Mouse (Mus musculus) adrenal gland, adult 2 months (tissue): ENCODE measurements around the gene Tbc1d8. TPM values are rescaled to one million over a fixed set of nuclear protein-coding genes. Genes with fewer than 3 reads are reported as not detected.
A peak's percentile ranks its signal among the peaks of the same experiment; 100 is the strongest.

Source experiments
- DNase-seq: peaks from one replicate; pipeline ENCODE4 v3.0.0; 2021
- polyA plus RNA-seq: library from polyadenylated mRNA; depleted of rRNA; stranded (reverse); fragments of >200 nt; gene quantifications from 2 replicates; pipeline ENCODE4 v1.2.3, GENCODE M21; 2012
- total RNA-seq, 2 experiments: library from RNA; stranded (reverse); gene quantifications; 2 replicates each; pipeline ENCODE4 v1.2.3; 2021

Tbc1d8 gene
- total and polyA plus RNA-seq, 3 experiments: 6.0 to 20.3 (median 9.2) TPM

DNA sequence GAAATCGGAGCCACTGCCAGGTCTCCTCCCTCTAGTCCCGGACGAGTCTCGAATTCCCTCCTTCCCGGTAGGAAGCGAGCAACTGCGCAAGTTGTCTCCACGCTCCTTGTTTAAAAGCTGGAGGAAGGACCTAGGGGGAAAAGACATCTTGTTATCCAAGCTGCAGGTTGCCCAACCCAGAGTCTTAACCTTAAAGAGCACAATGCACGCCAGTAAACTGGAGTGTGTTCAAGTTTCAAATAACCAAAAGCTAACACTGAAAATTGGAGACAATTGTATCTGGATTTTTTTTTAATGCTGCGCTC is 293 bp upstream of the Tbc1d8 start:
- DNase-seq: no peak

- DNase-seq: no peak
Measured at GRCm38 (mm10) chr1:39477064-39477463, 1.5 kb downstream of the Tbc1d8 start.

- no peak for DNase-seq
Measured at GRCm38 (mm10) chr1:39476341-39476740, 2.2 kb downstream of the Tbc1d8 start.

GRCm38 (mm10) chr1:39474516-39474915 is 4.0 kb downstream of the Tbc1d8 start:
- no peak for DNase-seq

DNA sequence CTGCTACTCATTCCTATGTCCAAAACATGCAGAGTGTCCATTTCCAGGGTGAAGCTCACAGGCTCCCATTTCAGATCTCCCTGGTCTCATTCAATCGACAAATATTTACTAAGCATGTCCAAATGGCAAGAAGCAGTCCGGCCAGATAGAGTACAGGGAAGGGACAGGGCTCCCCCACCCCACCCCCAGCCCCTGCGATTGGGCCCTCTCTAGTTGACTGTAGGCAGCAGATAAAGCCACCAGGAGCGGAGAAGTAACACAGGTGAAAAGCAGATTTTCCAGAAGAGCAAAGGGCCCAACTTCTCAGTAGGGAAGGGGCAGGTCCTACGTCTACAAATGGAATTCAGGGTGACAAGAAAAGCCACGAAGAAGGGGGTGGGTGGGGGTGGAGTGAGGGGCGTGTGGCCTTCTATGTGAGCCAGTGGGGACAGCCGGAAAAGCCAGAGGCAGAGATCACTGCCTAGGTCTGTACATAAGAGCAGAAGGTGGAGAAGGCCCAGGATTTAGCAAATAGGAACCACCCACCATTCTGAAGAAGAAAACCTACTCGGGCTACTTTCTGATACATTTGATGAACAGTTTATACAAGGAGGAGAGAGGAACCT is 7.2 kb downstream of the Tbc1d8 start:
- DNase-seq: no peak

DNA sequence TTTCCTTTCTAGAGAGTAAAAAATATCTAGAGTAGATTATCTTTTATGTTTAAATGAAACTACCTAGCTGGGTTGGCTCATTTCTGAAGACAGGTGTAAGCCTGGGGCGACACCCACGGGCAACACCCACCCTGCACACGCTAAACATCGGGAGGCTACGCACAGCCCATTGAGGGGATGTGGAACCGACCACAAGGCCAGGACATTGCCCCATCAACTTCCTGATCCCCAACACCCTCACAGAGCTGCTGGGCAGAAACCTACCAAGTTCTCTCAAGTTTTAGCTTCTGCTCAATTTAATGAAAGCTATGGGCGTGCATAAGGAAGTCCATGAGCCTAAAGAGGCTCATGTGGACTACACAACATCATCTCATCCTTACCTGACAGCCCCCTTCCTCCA is 9.6 kb downstream of the Tbc1d8 start:
- no peak for DNase-seq

- no peak for DNase-seq
Measured at GRCm38 (mm10) chr1:39466526-39466925, 12.0 kb downstream of the Tbc1d8 start.

DNA sequence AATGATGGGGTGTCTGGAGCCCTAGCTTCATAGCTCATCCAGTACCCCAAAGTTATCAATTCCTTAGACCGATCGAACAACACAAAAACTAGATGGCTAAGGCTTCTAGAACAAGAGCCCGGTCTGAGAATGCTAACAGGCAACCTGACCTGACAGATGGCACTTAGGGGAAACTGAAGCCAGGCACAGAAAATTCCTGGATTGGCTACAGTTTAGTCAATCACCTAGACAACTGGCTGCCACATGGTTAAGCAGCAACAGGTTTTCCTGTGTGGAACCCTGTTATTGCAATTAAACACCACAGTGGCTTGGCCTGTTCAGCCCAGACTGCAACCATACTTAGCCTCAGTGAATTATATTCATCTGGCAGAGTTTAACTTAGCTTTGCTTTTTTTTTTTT is 13.8 kb downstream of the Tbc1d8 start:
- no peak for DNase-seq

DNA sequence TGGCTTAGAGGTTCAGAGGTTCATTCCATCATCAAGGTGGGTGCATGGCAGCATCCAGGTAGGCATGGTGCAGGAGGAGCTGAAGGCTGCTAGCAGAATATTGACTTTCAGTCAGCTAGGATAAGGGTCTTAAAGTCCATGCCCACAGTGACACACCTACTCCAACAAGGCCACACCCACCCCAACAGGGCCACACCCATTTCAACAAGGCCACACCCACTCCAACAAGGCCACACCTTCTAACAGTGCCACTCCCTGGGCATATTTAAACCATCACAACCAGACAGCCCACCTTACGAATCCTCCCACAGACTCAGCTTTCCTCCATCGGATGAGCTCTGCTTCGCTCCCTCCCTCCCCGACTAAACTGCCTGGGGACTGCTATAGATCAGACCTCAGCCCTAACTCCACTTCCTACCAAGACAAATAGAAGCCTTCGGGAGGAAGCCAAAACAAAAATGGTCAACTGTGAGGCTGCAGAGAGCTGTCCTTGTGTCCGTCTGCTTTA is 15.6 kb downstream of the Tbc1d8 start:
- no peak for DNase-seq

DNA sequence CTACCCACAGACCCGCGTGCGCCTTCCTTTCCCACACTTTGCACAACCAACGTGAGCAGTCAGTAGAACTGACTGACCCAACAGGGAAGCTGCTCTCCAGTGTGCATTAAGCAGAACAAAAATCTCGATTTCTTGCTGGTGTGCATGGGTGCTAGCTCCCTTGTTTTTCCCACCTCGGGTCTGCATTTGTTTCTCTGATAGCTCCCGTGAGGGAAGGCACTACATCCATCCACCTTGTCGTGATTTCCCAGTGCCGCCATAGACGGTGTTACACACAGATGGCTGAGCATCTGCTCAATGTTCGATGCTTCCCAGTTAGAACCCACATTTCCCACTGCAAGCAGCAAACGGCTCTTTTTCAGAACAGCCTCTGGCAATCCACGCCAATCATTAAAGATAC is 16.5 kb downstream of the Tbc1d8 start:
- no peak for DNase-seq

DNA sequence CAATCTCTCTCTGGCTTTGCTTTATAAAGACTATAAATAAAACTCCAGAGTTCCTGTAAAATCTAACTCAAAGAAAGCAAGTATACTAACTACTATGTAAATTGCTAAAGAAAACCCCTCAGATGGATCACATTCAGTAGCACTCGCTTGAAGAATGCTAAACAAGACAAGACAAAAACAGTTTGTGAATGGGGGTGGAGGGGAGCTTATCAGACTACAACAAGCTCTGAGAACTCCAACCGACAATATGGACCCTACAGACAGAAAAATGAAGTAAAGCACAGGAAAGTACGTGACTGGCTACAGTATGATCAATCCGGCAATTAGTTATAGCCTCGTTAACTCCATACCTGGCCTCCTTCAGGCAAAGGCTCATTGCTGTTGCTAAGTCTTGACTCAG is 18.1 kb downstream of the Tbc1d8 start:
- DNase-seq: no peak

DNA sequence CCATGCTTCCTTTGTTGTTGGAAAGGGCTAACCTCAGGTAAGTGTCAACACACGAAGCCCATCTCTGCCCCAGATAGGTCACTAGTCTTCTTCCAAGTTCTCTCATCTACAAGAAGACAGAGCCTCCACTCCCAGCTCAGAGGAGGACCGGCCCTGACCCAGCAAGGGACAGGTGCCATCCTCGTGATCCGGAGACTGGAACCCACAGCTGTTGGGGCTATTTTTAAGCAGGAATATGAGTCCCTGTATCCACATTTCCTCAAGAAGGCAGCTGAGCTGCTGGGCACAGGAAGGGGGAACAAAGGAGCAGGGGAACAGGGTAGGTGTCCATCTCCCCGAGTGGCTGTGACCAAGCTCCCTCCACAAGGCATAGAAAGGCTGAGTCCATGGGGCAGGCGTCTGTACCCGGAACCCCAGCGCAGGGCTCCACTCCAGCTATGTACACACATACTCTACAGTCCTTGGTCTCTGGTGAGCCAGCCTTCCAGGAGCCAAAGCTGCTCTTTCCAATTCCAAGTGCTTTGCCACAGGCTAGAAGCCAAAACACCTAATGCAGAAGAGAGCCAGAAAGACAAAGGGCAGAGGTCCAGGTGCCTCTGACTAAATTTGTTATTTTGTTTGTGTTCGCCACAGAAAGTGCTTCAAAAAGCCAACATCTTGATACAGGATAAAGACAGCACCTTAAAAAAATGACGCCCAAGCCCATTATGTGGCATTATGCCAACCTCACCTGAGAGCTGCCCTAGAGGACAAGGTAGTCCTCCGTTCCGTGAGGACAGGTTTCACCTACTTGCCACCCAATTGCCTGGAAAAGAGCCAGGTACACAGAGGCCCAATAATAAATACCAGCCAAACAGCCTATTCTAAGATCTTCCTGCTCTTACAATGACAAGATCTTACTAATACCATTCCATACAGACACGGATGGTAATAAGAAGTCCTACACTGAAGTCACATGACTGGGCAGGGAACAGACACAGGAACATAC is 20.4 kb downstream of the Tbc1d8 start:
- DNase-seq: peak; percentile 9

DNA sequence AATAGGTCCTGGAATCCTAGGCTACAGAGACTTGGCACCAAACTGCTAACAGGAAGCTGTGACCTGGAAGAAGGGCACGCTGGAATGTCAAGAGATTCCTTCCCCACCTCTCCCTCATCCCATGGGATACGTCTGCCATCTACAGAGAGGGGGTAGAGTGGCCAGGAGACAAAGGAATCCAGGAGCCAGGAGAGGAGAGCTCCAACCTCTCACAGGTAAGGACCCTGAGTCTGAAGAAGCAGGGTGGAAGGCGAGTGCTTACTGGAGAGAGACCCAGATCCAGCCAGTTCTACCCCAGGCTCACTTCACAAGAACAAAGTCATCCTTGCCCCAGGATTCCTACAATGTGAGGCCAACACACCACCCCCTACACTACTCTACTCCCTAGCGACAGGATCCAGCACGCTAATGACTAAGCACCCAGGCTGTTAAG is 22.1 kb downstream of the Tbc1d8 start:
- no peak for DNase-seq

DNA sequence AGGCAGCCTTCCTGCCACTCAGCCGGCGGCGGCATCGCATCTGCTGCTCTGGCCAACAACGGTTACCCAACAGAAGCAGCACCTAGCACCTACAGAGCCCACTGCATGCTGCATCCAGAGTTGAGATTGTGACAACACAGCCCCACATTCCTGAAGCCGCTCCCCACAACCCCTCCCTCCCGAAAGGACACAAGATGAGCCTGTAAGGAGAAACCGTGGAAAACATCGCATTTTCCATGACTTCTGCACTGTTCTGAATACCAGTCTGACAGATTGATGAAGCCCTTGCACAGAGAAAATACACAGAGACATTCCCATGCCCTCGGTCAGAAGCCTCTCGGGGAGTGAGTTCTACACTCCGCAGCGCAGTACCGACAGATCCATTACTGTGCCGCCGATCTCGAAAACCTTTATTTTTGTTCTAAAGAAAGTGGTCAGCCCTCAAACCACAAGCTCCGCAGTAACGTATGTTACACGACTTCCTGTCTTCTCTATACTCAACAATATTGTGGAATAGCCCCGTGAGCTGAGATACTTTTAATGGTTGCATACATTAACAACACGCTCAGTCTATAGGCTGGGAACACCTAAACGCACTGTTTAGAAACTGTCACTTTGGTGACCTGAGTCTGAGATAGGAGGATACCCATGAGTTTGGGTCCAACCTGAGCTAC is 23.1 kb downstream of the Tbc1d8 start:
- DNase-seq: no peak

- DNase-seq: no peak
Measured at GRCm38 (mm10) chr1:39454783-39455175, 23.8 kb downstream of the Tbc1d8 start.

- no peak for DNase-seq
Measured at GRCm38 (mm10) chr1:39454108-39454782, 24.3 kb downstream of the Tbc1d8 start.

DNA sequence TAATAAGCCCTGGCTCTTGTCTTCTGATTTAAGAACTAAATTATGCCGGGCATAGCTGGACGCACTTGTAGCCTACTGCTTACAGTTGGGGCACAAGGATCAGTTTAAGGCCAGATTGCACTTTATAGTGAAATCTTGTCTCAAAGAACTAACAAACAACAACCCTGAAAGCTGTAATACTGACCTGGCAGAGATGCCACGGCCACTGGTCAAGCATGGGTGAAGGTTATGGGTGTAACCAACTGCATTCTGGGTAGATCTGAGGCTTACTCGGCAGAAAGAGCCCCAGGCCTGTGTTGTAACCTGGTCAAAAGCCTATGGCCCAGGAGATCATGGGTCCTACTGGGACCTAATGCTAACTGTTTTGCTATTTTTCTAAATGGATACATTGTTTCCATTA is 26.4 kb downstream of the Tbc1d8 start:
- DNase-seq: peak; percentile 25

DNA sequence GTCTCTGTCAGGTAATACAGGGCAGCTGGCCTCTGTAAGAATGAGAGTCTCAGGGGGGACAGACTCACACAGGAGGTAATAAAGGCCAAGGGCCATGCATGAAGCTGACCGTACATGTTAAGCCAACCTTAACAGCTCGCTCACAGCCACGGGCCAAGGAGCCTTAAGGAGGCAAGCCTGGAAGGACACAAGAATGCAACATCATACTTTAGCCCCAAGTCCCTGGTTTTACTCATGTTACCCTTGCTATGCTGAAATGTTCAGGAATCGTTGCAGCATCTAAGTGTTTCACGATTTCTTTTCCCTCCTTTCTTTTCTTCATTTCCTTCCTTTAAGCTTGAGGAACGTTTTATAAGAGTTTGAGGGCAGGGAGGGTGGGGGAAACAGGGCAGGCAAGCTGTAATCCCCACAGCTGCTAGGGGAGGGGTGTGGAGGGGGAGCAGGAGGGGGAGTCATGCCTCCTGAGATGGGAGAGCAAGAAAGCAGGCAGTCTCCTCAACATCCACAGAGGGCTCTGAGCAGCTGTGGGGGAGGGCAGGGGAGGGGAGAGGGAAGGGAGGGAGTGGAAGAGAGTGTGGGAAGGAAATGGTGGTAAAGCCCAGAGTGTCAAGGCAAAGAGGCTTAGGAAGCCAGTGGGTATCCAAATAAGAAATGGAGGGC is 28.4 kb downstream of the Tbc1d8 start:
- no peak for DNase-seq

GRCm38 (mm10) chr1:39449251-39449790 is 29.2 kb downstream of the Tbc1d8 start:
- peak; percentile 53 for DNase-seq

- DNase-seq: no peak
Measured at GRCm38 (mm10) chr1:39448819-39449218, 29.7 kb downstream of the Tbc1d8 start.

- no peak for DNase-seq
Measured at GRCm38 (mm10) chr1:39448238-39448637, 30.3 kb downstream of the Tbc1d8 start.
